Mouse (Mus musculus) B cell, adult 62 days (primary cell): ENCODE measurements around the gene Oma1. TPM values are rescaled to one million over a fixed set of nuclear protein-coding genes. Genes with fewer than 3 reads are reported as not detected.

Experiments used
- total RNA-seq: library from RNA; stranded (reverse); gene quantifications from 4 replicates; pipeline ENCODE4 v1.2.4, GENCODE M21; 2023

Oma1 gene
- 13.6 to 19.0 TPM (median 15.4 TPM) in 4 replicates for total RNA-seq

DNA sequence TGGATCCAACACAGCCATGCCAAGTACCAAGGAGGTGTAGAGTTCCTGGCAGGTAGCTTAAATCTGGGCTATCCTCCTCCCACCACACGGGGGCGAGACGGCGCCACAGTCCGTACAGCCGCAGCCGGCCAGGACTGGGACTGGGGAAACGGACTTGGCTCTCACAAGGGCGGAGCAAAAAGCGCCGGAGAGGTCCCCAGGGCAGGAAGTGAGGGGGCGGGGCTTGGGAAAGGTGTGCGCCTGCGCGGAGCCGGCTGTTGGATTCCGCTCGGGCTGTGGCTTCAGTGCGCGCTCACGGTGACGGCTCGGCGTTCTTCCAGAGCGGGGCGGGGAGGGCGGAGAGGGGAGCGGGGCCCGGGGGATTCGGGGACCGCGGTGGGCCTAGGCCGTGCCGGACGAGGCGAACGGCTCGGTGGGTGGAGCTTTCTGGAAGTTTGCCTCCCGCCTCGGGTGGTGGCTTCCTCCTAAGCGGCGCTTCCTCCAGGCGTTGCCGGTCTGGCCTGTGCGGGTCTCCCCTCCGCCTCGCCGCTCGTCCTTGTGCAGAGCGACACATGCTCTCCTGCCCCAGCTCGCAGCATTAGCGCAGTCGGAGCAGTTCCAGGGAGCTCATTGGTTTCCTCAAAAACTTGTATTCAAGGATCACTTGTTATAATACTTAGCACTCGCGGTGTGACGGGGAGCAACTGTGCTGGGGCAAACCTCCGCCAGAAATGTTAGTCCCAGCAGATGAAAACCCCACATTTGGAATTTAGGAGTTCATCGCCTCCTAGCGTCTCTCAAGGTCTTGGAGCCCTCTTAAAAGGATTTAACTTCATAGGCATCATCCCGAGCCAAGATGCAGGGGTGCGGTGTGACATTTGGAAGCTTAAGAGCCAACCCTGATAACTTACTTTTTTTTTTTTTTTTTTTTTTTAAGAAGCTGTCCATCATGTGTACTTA lies at the start of gene Oma1:
Gene Oma1, plus strand, starts transcription at position 226 of the 939 bp plus-strand sequence.

DNA sequence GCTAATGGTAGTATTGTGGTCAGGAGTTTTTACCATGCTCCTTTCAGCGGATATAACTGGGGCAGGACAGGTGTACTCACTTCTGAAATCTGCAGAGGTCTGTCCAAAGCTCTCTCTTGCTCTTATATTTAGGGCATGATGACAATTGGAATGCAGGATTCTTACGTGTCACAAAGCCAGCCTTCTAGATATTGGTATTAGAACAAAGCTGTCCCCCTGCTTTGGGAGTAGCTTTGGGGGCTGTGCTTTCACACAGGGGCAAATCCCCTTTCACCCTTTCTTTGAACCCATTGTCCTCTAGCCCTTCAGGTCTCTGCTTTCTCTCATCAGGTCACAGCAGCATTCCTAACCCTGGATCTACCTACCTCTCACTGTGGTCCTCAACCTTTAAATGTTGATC lies 22.8 kb upstream of the Oma1 start, which contains the start of gene 4921539E11Rik:
Gene 4921539E11Rik, minus strand, starts transcription at position 101 of the 400 bp plus-strand sequence.

Other genes starting within 250 kb of the Oma1 start
- gene Mier1, start 199.4 kb upstream of the Oma1 start, total RNA-seq, result 90.9 to 103 TPM (median 95.7 TPM) in 4 replicates
- 7.0 to 9.7 TPM (median 7.5 TPM) in 4 replicates for gene Wdr78, start 199.3 kb upstream of the Oma1 start, total RNA-seq
- gene Slc35d1, start 98.6 kb upstream of the Oma1 start, total RNA-seq, result 10.0 to 17.8 TPM (median 11.7 TPM) in 4 replicates
- not detected in 4 replicates for gene 4921539E11Rik, start 22.9 kb upstream of the Oma1 start, total RNA-seq